Mouse (Mus musculus) brain, embryonic 14.5 days (tissue): ENCODE measurements at regions not wholly inside any gene's neighbourhood (a gene's known extent, or its start where the extent isn't known, plus 50 kb on each side); places are given as distances from the start of the nearest gene placed in this dataset.

ENCODE experiments used
- CTCF ChIP-seq: fragments of 200-500 bp; IDR thresholded peaks from 2 replicates; pipeline ENCODE4 v1.5.1; 2012; ENCODE audit warnings: inconsistent platforms, mild to moderate bottlenecking, moderate library complexity, borderline replicate concordance; ENCODE audit not compliant: insufficient read depth, insufficient read length; ENCODE audit errors: extremely low read depth
- POLR2A ChIP-seq: fragments of 200-500 bp; IDR thresholded peaks from 2 replicates; pipeline ENCODE4 v1.6.1; 2012; ENCODE audit warnings: mild to moderate bottlenecking, inconsistent platforms, borderline replicate concordance; ENCODE audit not compliant: poor library complexity, insufficient read depth, insufficient read length, severe bottlenecking; ENCODE audit errors: extremely low read depth

DNA sequence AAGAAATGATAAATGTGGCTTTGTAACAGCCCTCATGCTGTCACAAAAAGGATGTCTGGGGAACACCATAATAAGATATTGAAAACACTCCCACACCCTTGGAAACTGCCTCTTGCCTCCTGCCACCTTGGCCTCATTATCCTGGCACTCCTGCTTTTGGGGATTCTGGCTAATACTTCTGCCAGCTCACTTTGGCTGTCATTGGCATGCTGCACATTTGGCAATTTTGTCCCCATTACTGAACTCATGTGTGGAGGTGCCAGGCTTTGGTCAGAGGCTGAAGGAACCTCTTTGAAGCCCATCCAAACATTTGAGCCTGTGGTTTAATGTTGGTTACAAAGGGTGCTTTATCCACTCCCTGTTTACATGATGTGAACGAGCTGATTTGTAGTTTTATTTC, 278.2 kb downstream of the Cox7c start:
- no peak for TF ChIP-seq CTCF
- TF ChIP-seq POLR2A = no peak
